ENCODE assay signal across 22 mouse cellular contexts in genomic region chr9:45034526-45034925, GRCm38 (mm10). TPM values are rescaled to one million over a fixed set of nuclear protein-coding genes. Genes with fewer than 3 reads are reported as not detected.
DNase-seq lines count a peak whose midpoint lies in the region.
"Had no signal": no experiment of that assay in that cellular context is flagged by ENCODE, and none has a peak within 500 bp of the region (broad histone marks: within the 10 kb centered on the region; RNA-seq: fewer than 3 reads in every experiment).

No protein-coding gene starts in this region.

- intact Hi-C loops in heart, postnatal 10 days (cut with DNase I) = no loop called here
- intact Hi-C loops in heart, postnatal 25 days (cut with DNase I) = no loop called here

- no peaks in the 10 kb centered on the region for H3K4me1 ChIP-seq in heart, embryonic 10.5 days

- 68% methylated on average over 3 of the region's 3 CpGs for whole genome bisulfite sequencing in heart, embryonic 10.5 days

- DNase-seq in heart, adult 11 months = peak; percentile 54
- DNase-seq in heart, postnatal 10 days = no peak
- peak; percentile 65 for DNase-seq in heart, embryonic 10.5 days (ENCODE audit: low spot score)
- DNase-seq in heart, postnatal 25 days (ENCODE audit: low spot score) = no peak
- DNase-seq: adrenal gland, adult 2 months; adrenal gland, adult 8-10 months; adrenal gland, postnatal 10 days; adrenal gland, postnatal 14 days; adrenal gland, postnatal 25 days; adrenal gland, postnatal 36 days; B cell, adult 2 months; cerebellum, adult 11 months; cerebellum, adult 11-12 months; cerebellum, adult 18-20 months had no signal

- H3K27me3 ChIP-seq in heart, embryonic 10.5 days (ENCODE audit: insufficient read depth, poor library complexity, severe bottlenecking) = peaks cover 29% of the 10 kb centered on the region
- H3K27me3 ChIP-seq: CH12.LX had no signal

- H3K36me3 ChIP-seq in heart, embryonic 10.5 days = no peaks in the 10 kb centered on the region
- H3K36me3 ChIP-seq: G1E had no signal

- no peak overlapping the region for H3K27ac ChIP-seq in heart, embryonic 10.5 days

- no peak overlapping the region for H3K4me3 ChIP-seq in heart, embryonic 10.5 days

- no peaks in the 10 kb centered on the region for H3K9me3 ChIP-seq in heart, embryonic 10.5 days
- H3K9me3 ChIP-seq: G1E had no signal

RNA-seq across cellular contexts. Expression of gene Mpzl2, which starts 5.1 kb away (rescaled TPM):
- 1 to 10 TPM; 1.6 to 2.2 TPM for total RNA-seq in heart, postnatal 10 days (2021)
- polyA plus RNA-seq in heart, embryonic 10.5 days (2016; fragmentation: Nextera tagmentation; extraction: Ambion mirVana) = 1.1 and 5.5 TPM in 2 replicates
- total RNA-seq in heart, postnatal 25 days (2021) = 1 to 10 TPM in 1 of 2 experiments, under 1 TPM in 1; 0.81 to 1.0 TPM
- polyA plus RNA-seq: activated CD4-positive, CD25-positive, alpha-beta regulatory T cell, adult 4 months; C2C12; G1E; Patski had no signal

RNA-seq across cellular contexts. Expression of gene Mpzl3, which starts 20.5 kb away (rescaled TPM):
- total RNA-seq in heart, postnatal 10 days (2021) = 1 to 10 TPM in 1 of 2 experiments, under 1 TPM in 1; 0.82 to 2.1 TPM
- 2.9 and 3.2 TPM in 2 replicates for polyA plus RNA-seq in heart, embryonic 10.5 days (2016; fragmentation: Nextera tagmentation; extraction: Ambion mirVana)
- total RNA-seq in heart, postnatal 25 days (2021) = 1 to 10 TPM; 1.5 to 2.6 TPM
- total RNA-seq: MEL had no signal

RNA-seq across cellular contexts. Expression of gene Cd3e, which starts 25.1 kb away (rescaled TPM):
- total RNA-seq in heart, postnatal 10 days (2021) = 1 to 10 TPM; 2.0 to 2.4 TPM
- not detected in 2 replicates for polyA plus RNA-seq in heart, embryonic 10.5 days (2016; fragmentation: Nextera tagmentation; extraction: Ambion mirVana)
- under 1 TPM; 0.36 to 0.57 TPM for total RNA-seq in heart, postnatal 25 days (2021)
- total RNA-seq: CH12.LX, MEL had no signal
- polyA plus RNA-seq: brain, embryonic 14.5 days; C2C12; G1E; Patski had no signal

RNA-seq across cellular contexts. Expression of gene Jaml, which starts 44.5 kb away (rescaled TPM):
- under 1 TPM; 0.19 to 0.30 TPM for total RNA-seq in heart, postnatal 10 days (2021)
- 0.54 and 2.2 TPM in 2 replicates for polyA plus RNA-seq in heart, embryonic 10.5 days (2016; fragmentation: Nextera tagmentation; extraction: Ambion mirVana)
- under 1 TPM; 0.26 to 0.84 TPM for total RNA-seq in heart, postnatal 25 days (2021)
- total RNA-seq: G1E, MEL had no signal
- polyA plus RNA-seq: C2C12, G1E, Patski had no signal

RNA-seq across cellular contexts. Expression of gene Cd3d, which starts 52.9 kb away (rescaled TPM):
- total RNA-seq in heart, postnatal 10 days (2021) = 1 to 10 TPM in 1 of 2 experiments, under 1 TPM in 1; 0.77 to 1.5 TPM
- not detected in 2 replicates for polyA plus RNA-seq in heart, embryonic 10.5 days (2016; fragmentation: Nextera tagmentation; extraction: Ambion mirVana)
- under 1 TPM; 0.16 to 0.34 TPM for total RNA-seq in heart, postnatal 25 days (2021)
- total RNA-seq: adrenal gland, postnatal 25 days; ES-E14; G1E; MEL had no signal
- polyA plus RNA-seq: brain, embryonic 14.5 days; C2C12; G1E; Patski had no signal

Comparison
In these comparisons a context has a peak if more than half of its experiments do, and no peak if none do; other contexts are left out.
1. DNase-seq: peak in heart, adult 11 months (single experiment) and heart, embryonic 10.5 days (single experiment); none in heart, postnatal 10 days (0 of 2) and heart, postnatal 25 days (single experiment).